Mouse (Mus musculus): ENCODE measurements at regions not wholly inside any gene's neighbourhood (a gene's known extent, or its start where the extent isn't known, plus 50 kb on each side); places are given as distances from the start of the nearest gene placed in this dataset.

DNA sequence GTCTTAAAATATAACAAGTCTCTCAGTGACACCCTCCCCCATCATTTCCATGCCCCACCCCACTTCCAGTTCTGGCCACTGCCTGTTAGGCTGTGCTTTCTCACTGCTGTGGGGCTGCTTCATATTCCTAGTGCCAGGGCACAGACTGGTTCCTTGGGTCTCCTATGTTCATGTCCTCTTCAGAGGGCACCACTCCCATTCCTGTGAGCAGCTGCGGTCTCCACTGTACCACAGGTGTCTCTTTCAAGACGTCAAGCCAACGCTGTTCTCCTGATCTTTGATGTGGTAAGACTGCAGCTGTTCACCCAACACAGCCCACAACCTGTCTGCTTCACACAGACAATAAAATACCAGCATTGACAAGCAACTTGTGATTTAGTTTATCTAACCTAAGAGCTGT lies 204.5 kb downstream of the Ankrd50 start:
- Histone ChIP-seq H3K4me3 (no peak overlapping the region), H3K79me2 (ENCODE audit: control insufficient read depth, insufficient read depth) (no peaks in the 10 kb centered on the region)
- TF ChIP-seq TCF3 (IDR thresholded peaks at IDR 0.05; ENCODE audit: insufficient read length, low read depth): peak; percentile 86
- TF ChIP-seq CEBPB (IDR thresholded peaks at IDR 0.05; ENCODE audit: insufficient read depth, poor library complexity, severe bottlenecking): no peak
- peak; percentile 82 to 98 (median 87) for TF ChIP-seq MYOG (IDR thresholded peaks at IDR 0.05; ENCODE audit: control insufficient read depth in 1 of 3, insufficient read depth in 1 of 3, insufficient read length in 2 of 3, low read depth in 2 of 3)
- no peak for TF ChIP-seq SRF (IDR thresholded peaks at IDR 0.05; ENCODE audit: control insufficient read depth, insufficient read length, low read depth)
- no peak for TF ChIP-seq USF1 (IDR thresholded peaks at IDR 0.05; ENCODE audit: low read depth)
- no peak for TF ChIP-seq POLR2A (IDR thresholded peaks at IDR 0.05; ENCODE audit: insufficient read length, low read depth)
- no peak for TF ChIP-seq REST (IDR thresholded peaks at IDR 0.05; ENCODE audit: insufficient read depth, insufficient read length)
- TF ChIP-seq TCF12 (IDR thresholded peaks at IDR 0.05; ENCODE audit: insufficient read depth, poor library complexity, severe bottlenecking): peak; percentile 95
- no peak for TF ChIP-seq E2F4 (IDR thresholded peaks at IDR 0.05; ENCODE audit: insufficient read depth)
- TF ChIP-seq MYOD1 (IDR thresholded peaks at IDR 0.05; ENCODE audit: control insufficient read depth in 1 of 3, insufficient read length in 2 of 3, low read depth in 2 of 3): peak; percentile 51 to 98 (median 82)

GRCm38 (mm10) chr3:38276948-38277504 lies 207.6 kb downstream of the Ankrd50 start:
- Histone ChIP-seq H3K4me2 (ENCODE audit: low read depth) (peak overlapping the region; percentile 43), H3K36me3 (ENCODE audit: control insufficient read depth, insufficient read depth) (no peaks in the 10 kb centered on the region)
- TF ChIP-seq TCF3 (IDR thresholded peaks at IDR 0.05; ENCODE audit: insufficient read length, low read depth): no peak
- no peak for TF ChIP-seq POLR2AphosphoS2 (IDR thresholded peaks at IDR 0.05; ENCODE audit: insufficient read length, low read depth)
- no peak for TF ChIP-seq SRF (IDR thresholded peaks at IDR 0.05; ENCODE audit: control insufficient read depth, insufficient read length, low read depth)
- no peak for TF ChIP-seq POLR2A (IDR thresholded peaks at IDR 0.05; ENCODE audit: insufficient read length, low read depth)
- no peak for TF ChIP-seq MYOD1 (IDR thresholded peaks at IDR 0.05; ENCODE audit: control insufficient read depth in 1 of 3, insufficient read length in 2 of 3, low read depth in 2 of 3)
- TF ChIP-seq USF1 (IDR thresholded peaks at IDR 0.05; ENCODE audit: low read depth): no peak
- no peak for TF ChIP-seq E2F4 (IDR thresholded peaks at IDR 0.05; ENCODE audit: insufficient read depth)
- TF ChIP-seq REST (IDR thresholded peaks at IDR 0.05; ENCODE audit: insufficient read depth, insufficient read length): no peak

More for the DNA sequence above, 204.5 kb downstream of the Ankrd50 start:
- Histone ChIP-seq H3K4me2 (ENCODE audit: low read depth) (no peak overlapping the region), H3K27me3 (ENCODE audit: control insufficient read depth, insufficient read depth, insufficient read length) (no peaks in the 10 kb centered on the region), H3K36me3 (ENCODE audit: control insufficient read depth, insufficient read depth) (no peaks in the 10 kb centered on the region), H3ac (ENCODE audit: control insufficient read depth, insufficient read length) (no peak overlapping the region)

GRCm38 (mm10) chr3:38275321-38275720 lies 209.3 kb downstream of the Ankrd50 start:
- no peaks in the 10 kb centered on the region for H3K36me3 ChIP-seq (ENCODE audit: control insufficient read depth, insufficient read depth)
- TF ChIP-seq MYOG (IDR thresholded peaks at IDR 0.05; ENCODE audit: control insufficient read depth in 1 of 3, insufficient read depth in 1 of 3, insufficient read length in 2 of 3, low read depth in 2 of 3) (no peak), POLR2AphosphoS2 (IDR thresholded peaks at IDR 0.05; ENCODE audit: insufficient read length, low read depth) (no peak), TCF3 (IDR thresholded peaks at IDR 0.05; ENCODE audit: insufficient read length, low read depth) (no peak), USF1 (IDR thresholded peaks at IDR 0.05; ENCODE audit: low read depth) (no peak), MYOD1 (IDR thresholded peaks at IDR 0.05; ENCODE audit: control insufficient read depth in 1 of 3, insufficient read length in 2 of 3, low read depth in 2 of 3) (no peak), POLR2A (IDR thresholded peaks at IDR 0.05; ENCODE audit: insufficient read length, low read depth) (no peak), CEBPB (IDR thresholded peaks at IDR 0.05; ENCODE audit: insufficient read depth, poor library complexity, severe bottlenecking) (no peak)
- no peak overlapping the region for H3K4me2 ChIP-seq (ENCODE audit: low read depth)

More at GRCm38 (mm10) chr3:38276948-38277504, 207.6 kb downstream of the Ankrd50 start:
- H3K79me2 ChIP-seq (ENCODE audit: control insufficient read depth, insufficient read depth): no peaks in the 10 kb centered on the region
- H3ac ChIP-seq (ENCODE audit: control insufficient read depth, insufficient read length): no peak overlapping the region
- no peaks in the 10 kb centered on the region for H3K27me3 ChIP-seq (ENCODE audit: control insufficient read depth, insufficient read depth, insufficient read length)
- H3K4me3 ChIP-seq: no peak overlapping the region

DNA sequence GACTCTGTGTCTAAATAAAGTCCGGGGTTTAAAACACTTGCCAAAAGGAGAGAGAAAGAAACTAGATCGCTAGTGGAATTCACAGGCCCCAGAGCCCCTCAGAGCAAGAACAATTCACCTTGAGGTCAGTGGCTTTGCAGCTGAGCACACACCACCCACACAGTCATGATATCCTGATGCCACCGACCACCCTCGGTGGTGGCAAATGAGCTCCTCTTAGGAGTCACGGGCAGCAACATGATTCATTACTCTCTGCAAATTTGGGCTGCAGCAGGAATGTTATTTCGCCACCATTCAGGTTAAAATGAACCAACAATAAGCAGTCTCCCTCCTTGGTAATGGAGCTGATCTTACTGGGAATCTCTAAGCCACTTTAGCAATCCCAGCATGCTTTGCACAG lies 213.9 kb downstream of the Ankrd50 start:
- H3ac ChIP-seq (ENCODE audit: control insufficient read depth, insufficient read length): no peak overlapping the region
- no peaks in the 10 kb centered on the region for H3K79me2 ChIP-seq (ENCODE audit: control insufficient read depth, insufficient read depth)
- H3K27me3 ChIP-seq (ENCODE audit: control insufficient read depth, insufficient read depth, insufficient read length): no peaks in the 10 kb centered on the region
- TF ChIP-seq MYOD1 (IDR thresholded peaks at IDR 0.05; ENCODE audit: control insufficient read depth in 1 of 3, insufficient read length in 2 of 3, low read depth in 2 of 3) (peak in 1 of 3 experiments; percentile 17), TCF3 (IDR thresholded peaks at IDR 0.05; ENCODE audit: insufficient read length, low read depth) (no peak)
- no peaks in the 10 kb centered on the region for H3K36me3 ChIP-seq (ENCODE audit: control insufficient read depth, insufficient read depth)
- no peak overlapping the region for H3K4me3 ChIP-seq
- H3K4me2 ChIP-seq (ENCODE audit: low read depth): no peak overlapping the region

More at GRCm38 (mm10) chr3:38275321-38275720, 209.3 kb downstream of the Ankrd50 start:
- H3K27me3 ChIP-seq (ENCODE audit: control insufficient read depth, insufficient read depth, insufficient read length): no peaks in the 10 kb centered on the region
- no peak overlapping the region for H3K4me3 ChIP-seq
- no peak overlapping the region for H3ac ChIP-seq (ENCODE audit: control insufficient read depth, insufficient read length)
- H3K79me2 ChIP-seq (ENCODE audit: control insufficient read depth, insufficient read depth): no peaks in the 10 kb centered on the region

GRCm38 (mm10) chr3:38268226-38268625 lies 216.4 kb downstream of the Ankrd50 start:
- Histone ChIP-seq H3K4me3 (no peak overlapping the region), H3ac (ENCODE audit: control insufficient read depth, insufficient read length) (no peak overlapping the region), H3K4me2 (ENCODE audit: low read depth) (no peak overlapping the region), H3K36me3 (ENCODE audit: control insufficient read depth, insufficient read depth) (no peaks in the 10 kb centered on the region), H3K79me2 (ENCODE audit: control insufficient read depth, insufficient read depth) (no peaks in the 10 kb centered on the region), H3K27me3 (ENCODE audit: control insufficient read depth, insufficient read depth, insufficient read length) (no peaks in the 10 kb centered on the region)
- TF ChIP-seq POLR2AphosphoS2 (IDR thresholded peaks at IDR 0.05; ENCODE audit: insufficient read length, low read depth): no peak
- TF ChIP-seq TCF3 (IDR thresholded peaks at IDR 0.05; ENCODE audit: insufficient read length, low read depth): no peak
- no peak for TF ChIP-seq CEBPB (IDR thresholded peaks at IDR 0.05; ENCODE audit: insufficient read depth, poor library complexity, severe bottlenecking)
- TF ChIP-seq TCF12 (IDR thresholded peaks at IDR 0.05; ENCODE audit: insufficient read depth, poor library complexity, severe bottlenecking): no peak
- TF ChIP-seq E2F4 (IDR thresholded peaks at IDR 0.05; ENCODE audit: insufficient read depth): no peak
- no peak for TF ChIP-seq SRF (IDR thresholded peaks at IDR 0.05; ENCODE audit: control insufficient read depth, insufficient read length, low read depth)
- TF ChIP-seq MYOD1 (IDR thresholded peaks at IDR 0.05; ENCODE audit: control insufficient read depth in 1 of 3, insufficient read length in 2 of 3, low read depth in 2 of 3): no peak
- TF ChIP-seq REST (IDR thresholded peaks at IDR 0.05; ENCODE audit: insufficient read depth, insufficient read length): no peak
- no peak for TF ChIP-seq MAX (IDR thresholded peaks at IDR 0.05; ENCODE audit: low read depth)
- no peak for TF ChIP-seq MYOG (IDR thresholded peaks at IDR 0.05; ENCODE audit: control insufficient read depth in 1 of 3, insufficient read depth in 1 of 3, insufficient read length in 2 of 3, low read depth in 2 of 3)

All from myocyte (in vitro differentiated cells).